Mouse (Mus musculus): ENCODE measurements around the gene Ccpg1os. TPM values are rescaled to one million over a fixed set of nuclear protein-coding genes. Genes with fewer than 3 reads are reported as not detected.
A peak's percentile ranks its signal among the peaks of the same experiment; 100 is the strongest.

Ccpg1os gene
- 19.1 and 22.4 TPM in 2 replicates for polyA plus RNA-seq (2015; fragmentation: Nextera tagmentation; extraction: Ambion mirVana)

- peak within 1 kb of the TSS; percentile 89 for H3K27ac ChIP-seq (ENCODE audit: low read length)
- H3K4me3 ChIP-seq (replicated peaks; ENCODE audit: low read length): peak within 1 kb of the TSS; percentile 79
- peak within 1 kb of the TSS; percentile 86 for H3K9ac ChIP-seq (replicated peaks; ENCODE audit: low read depth, low read length)
- H3K9me3 ChIP-seq (ENCODE audit: control insufficient read depth, low read length): no peaks in the 10 kb centered on the region
- under 1% methylated on average over 88 of the region's 88 CpGs for WGBS
- peak within 1 kb of the TSS; percentile 95 for H3K4me2 ChIP-seq (ENCODE audit: low read length)
- H3K4me1 ChIP-seq (replicated peaks; ENCODE audit: control insufficient read depth, insufficient read depth, low read length): peaks cover 17% of the 10 kb centered on the region
- peak; percentile 100 for ATAC-seq
- no peaks in the 10 kb centered on the region for H3K36me3 ChIP-seq (ENCODE audit: control insufficient read depth, insufficient read depth)
- H3K27me3 ChIP-seq (replicated peaks; ENCODE audit: control insufficient read depth, insufficient read depth, low read length): no peaks in the 10 kb centered on the region
These were observed at the start of gene Ccpg1os, which contains the start of gene Ccpg1 for GRCm38 (mm10) chr9:72985250-72986220. Ccpg1os (minus strand) TSS chr9:72985382. Ccpg1 (plus strand) TSS chr9:72985429.

DNA sequence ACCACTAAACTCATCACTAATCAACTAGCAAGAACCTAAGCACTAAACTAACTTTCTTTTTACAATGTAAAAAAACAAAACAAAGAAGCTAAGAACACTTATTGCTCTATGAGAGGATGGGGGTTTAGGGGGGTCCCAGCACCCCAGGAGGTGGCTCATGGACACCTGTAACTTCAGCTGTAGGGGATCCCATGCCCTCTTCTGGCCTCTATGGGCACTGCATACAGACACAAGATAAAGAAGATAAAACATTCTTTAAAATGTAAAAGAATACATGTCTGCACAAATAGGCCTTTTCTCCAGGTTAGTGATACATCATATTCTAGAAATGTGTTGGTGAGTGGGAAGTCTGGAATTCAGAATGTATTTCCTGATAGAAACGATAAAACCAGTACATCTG, 48.2 kb upstream of the Ccpg1os start:
- WGBS: 93% methylated on average over 1 of the region's 1 CpGs
- no peak overlapping the region for H3K9ac ChIP-seq (replicated peaks; ENCODE audit: low read depth, low read length)
- H3K27ac ChIP-seq (ENCODE audit: low read length): no peak overlapping the region
- peaks cover 4% of the 10 kb centered on the region; the same call in 1 of the 2 replicates for H3K36me3 ChIP-seq (ENCODE audit: control insufficient read depth, insufficient read depth)
- no peaks in the 10 kb centered on the region for H3K9me3 ChIP-seq (ENCODE audit: control insufficient read depth, low read length)
- H3K27me3 ChIP-seq (replicated peaks; ENCODE audit: control insufficient read depth, insufficient read depth, low read length): no peaks in the 10 kb centered on the region
- ATAC-seq: no peak
- no peak overlapping the region for H3K4me3 ChIP-seq (replicated peaks; ENCODE audit: low read length)
- peaks cover under 1% of the 10 kb centered on the region for H3K4me1 ChIP-seq (replicated peaks; ENCODE audit: control insufficient read depth, insufficient read depth, low read length)
- no peak overlapping the region for H3K4me2 ChIP-seq (ENCODE audit: low read length)

- ATAC-seq: no peak
- Histone ChIP-seq H3K4me1 (replicated peaks; ENCODE audit: control insufficient read depth, insufficient read depth, low read length) (peaks cover 1% of the 10 kb centered on the region), H3K27me3 (replicated peaks; ENCODE audit: control insufficient read depth, insufficient read depth, low read length) (no peaks in the 10 kb centered on the region)
These were observed 46.2 kb upstream of the Ccpg1os start for GRCm38 (mm10) chr9:73031421-73031820.

DNA sequence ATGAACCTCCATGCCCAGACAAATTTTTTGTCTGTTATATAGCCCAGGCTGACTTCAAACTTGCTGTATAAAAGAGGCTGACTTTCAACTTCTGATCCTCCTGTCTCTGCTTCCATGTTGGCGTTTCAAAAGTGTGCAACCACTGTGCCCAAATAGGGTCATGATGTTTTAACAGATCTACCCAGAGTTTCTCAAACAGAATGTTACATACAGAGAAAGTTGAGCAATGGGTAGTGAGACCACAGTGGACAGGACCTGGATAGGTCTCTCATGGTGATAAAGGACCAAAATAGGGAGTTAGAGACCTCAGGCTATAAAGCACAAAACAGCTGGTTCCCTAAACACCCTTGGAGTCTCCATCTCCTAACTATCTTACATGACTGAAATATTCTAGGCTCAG, 45.3 kb upstream of the Ccpg1os start:
- no peak overlapping the region for H3K4me2 ChIP-seq (ENCODE audit: low read length)
- no peak overlapping the region for H3K27ac ChIP-seq (ENCODE audit: low read length)
- no peak overlapping the region for H3K4me3 ChIP-seq (replicated peaks; ENCODE audit: low read length)
- WGBS: 94% methylated on average over 1 of the region's 1 CpGs
- peaks cover 9% of the 10 kb centered on the region for H3K4me1 ChIP-seq (replicated peaks; ENCODE audit: control insufficient read depth, insufficient read depth, low read length)
- no peak overlapping the region for H3K9ac ChIP-seq (replicated peaks; ENCODE audit: low read depth, low read length)
- peaks cover 4% of the 10 kb centered on the region; the same call in 1 of the 2 replicates for H3K36me3 ChIP-seq (ENCODE audit: control insufficient read depth, insufficient read depth)
- no peaks in the 10 kb centered on the region for H3K27me3 ChIP-seq (replicated peaks; ENCODE audit: control insufficient read depth, insufficient read depth, low read length)
- ATAC-seq: no peak
- no peaks in the 10 kb centered on the region for H3K9me3 ChIP-seq (ENCODE audit: control insufficient read depth, low read length)

More at GRCm38 (mm10) chr9:73031421-73031820, 46.2 kb upstream of the Ccpg1os start:
- no peak overlapping the region for H3K27ac ChIP-seq (ENCODE audit: low read length)
- no peaks in the 10 kb centered on the region for H3K9me3 ChIP-seq (ENCODE audit: control insufficient read depth, low read length)
- peaks cover 4% of the 10 kb centered on the region; the same call in 1 of the 2 replicates for H3K36me3 ChIP-seq (ENCODE audit: control insufficient read depth, insufficient read depth)
- WGBS: 76% methylated on average over 4 of the region's 4 CpGs
- H3K4me2 ChIP-seq (ENCODE audit: low read length): no peak overlapping the region
- no peak overlapping the region for H3K4me3 ChIP-seq (replicated peaks; ENCODE audit: low read length)
- H3K9ac ChIP-seq (replicated peaks; ENCODE audit: low read depth, low read length): no peak overlapping the region

GRCm38 (mm10) chr9:73025818-73026636, 40.8 kb upstream of the Ccpg1os start:
- H3K27me3 ChIP-seq (replicated peaks; ENCODE audit: control insufficient read depth, insufficient read depth, low read length): no peaks in the 10 kb centered on the region
- H3K9me3 ChIP-seq (ENCODE audit: control insufficient read depth, low read length): no peaks in the 10 kb centered on the region
- WGBS: 18% methylated on average over 16 of the region's 17 CpGs
- H3K4me2 ChIP-seq (ENCODE audit: low read length): peak overlapping the region; percentile 25
- H3K4me3 ChIP-seq (replicated peaks; ENCODE audit: low read length): peak overlapping the region; percentile 7; the same call in 1 of the 2 replicates
- peaks cover 9% of the 10 kb centered on the region for H3K4me1 ChIP-seq (replicated peaks; ENCODE audit: control insufficient read depth, insufficient read depth, low read length)
- ATAC-seq: peak; percentile 93
- H3K36me3 ChIP-seq (ENCODE audit: control insufficient read depth, insufficient read depth): peaks cover 9% of the 10 kb centered on the region
- peak overlapping the region; percentile 49 for H3K27ac ChIP-seq (ENCODE audit: low read length)
- H3K9ac ChIP-seq (replicated peaks; ENCODE audit: low read depth, low read length): 0 out of 2 replicates have a peak overlapping the region, but pooled peaks have one; percentile 3

- Histone ChIP-seq H3K4me3 (replicated peaks; ENCODE audit: low read length) (no peak overlapping the region), H3K27ac (ENCODE audit: low read length) (no peak overlapping the region), H3K36me3 (ENCODE audit: control insufficient read depth, insufficient read depth) (peaks cover 20% of the 10 kb centered on the region; the same call in 1 of the 2 replicates), H3K4me1 (replicated peaks; ENCODE audit: control insufficient read depth, insufficient read depth, low read length) (no peaks in the 10 kb centered on the region; the same call in 1 of the 2 replicates), H3K27me3 (replicated peaks; ENCODE audit: control insufficient read depth, insufficient read depth, low read length) (no peaks in the 10 kb centered on the region), H3K4me2 (ENCODE audit: low read length) (no peak overlapping the region), H3K9me3 (ENCODE audit: control insufficient read depth, low read length) (no peaks in the 10 kb centered on the region), H3K9ac (replicated peaks; ENCODE audit: low read depth, low read length) (no peak overlapping the region)
- no peak for ATAC-seq
- WGBS: 95% methylated on average over 5 of the region's 5 CpGs
These were observed 35.5 kb upstream of the Ccpg1os start for GRCm38 (mm10) chr9:73020566-73021097.

GRCm38 (mm10) chr9:73019841-73020240, 34.7 kb upstream of the Ccpg1os start:
- H3K9me3 ChIP-seq (ENCODE audit: control insufficient read depth, low read length): no peaks in the 10 kb centered on the region
- no peaks in the 10 kb centered on the region for H3K4me1 ChIP-seq (replicated peaks; ENCODE audit: control insufficient read depth, insufficient read depth, low read length)
- peaks cover 21% of the 10 kb centered on the region; the same call in 1 of the 2 replicates for H3K36me3 ChIP-seq (ENCODE audit: control insufficient read depth, insufficient read depth)
- no peak for ATAC-seq
- no peak overlapping the region for H3K4me3 ChIP-seq (replicated peaks; ENCODE audit: low read length)
- H3K9ac ChIP-seq (replicated peaks; ENCODE audit: low read depth, low read length): no peak overlapping the region
- WGBS: 82% methylated on average over 10 of the region's 10 CpGs
- no peaks in the 10 kb centered on the region for H3K27me3 ChIP-seq (replicated peaks; ENCODE audit: control insufficient read depth, insufficient read depth, low read length)
- no peak overlapping the region for H3K27ac ChIP-seq (ENCODE audit: low read length)
- no peak overlapping the region for H3K4me2 ChIP-seq (ENCODE audit: low read length)

- H3K9ac ChIP-seq (replicated peaks; ENCODE audit: low read depth, low read length): no peak overlapping the region
- H3K4me3 ChIP-seq (replicated peaks; ENCODE audit: low read length): no peak overlapping the region
- ATAC-seq: no peak
- no peak overlapping the region for H3K27ac ChIP-seq (ENCODE audit: low read length)
- H3K4me1 ChIP-seq (replicated peaks; ENCODE audit: control insufficient read depth, insufficient read depth, low read length): no peaks in the 10 kb centered on the region
- peaks cover 37% of the 10 kb centered on the region for H3K36me3 ChIP-seq (ENCODE audit: control insufficient read depth, insufficient read depth)
- 91% methylated on average over 13 of the region's 13 CpGs for WGBS
- no peaks in the 10 kb centered on the region for H3K27me3 ChIP-seq (replicated peaks; ENCODE audit: control insufficient read depth, insufficient read depth, low read length)
- no peak overlapping the region for H3K4me2 ChIP-seq (ENCODE audit: low read length)
- no peaks in the 10 kb centered on the region for H3K9me3 ChIP-seq (ENCODE audit: control insufficient read depth, low read length)
These were observed 29.5 kb upstream of the Ccpg1os start for GRCm38 (mm10) chr9:73014724-73015123.

Measured in forebrain, embryonic 16.5 days (tissue).